Mouse (Mus musculus): ENCODE measurements around the gene Gm7030.
"Not testable (repeated sequence)": the region's sequence is repeated elsewhere in the genome, so short reads cannot be mapped to it uniquely, and the experiment has no call there.

Gm7030 gene

DNA sequence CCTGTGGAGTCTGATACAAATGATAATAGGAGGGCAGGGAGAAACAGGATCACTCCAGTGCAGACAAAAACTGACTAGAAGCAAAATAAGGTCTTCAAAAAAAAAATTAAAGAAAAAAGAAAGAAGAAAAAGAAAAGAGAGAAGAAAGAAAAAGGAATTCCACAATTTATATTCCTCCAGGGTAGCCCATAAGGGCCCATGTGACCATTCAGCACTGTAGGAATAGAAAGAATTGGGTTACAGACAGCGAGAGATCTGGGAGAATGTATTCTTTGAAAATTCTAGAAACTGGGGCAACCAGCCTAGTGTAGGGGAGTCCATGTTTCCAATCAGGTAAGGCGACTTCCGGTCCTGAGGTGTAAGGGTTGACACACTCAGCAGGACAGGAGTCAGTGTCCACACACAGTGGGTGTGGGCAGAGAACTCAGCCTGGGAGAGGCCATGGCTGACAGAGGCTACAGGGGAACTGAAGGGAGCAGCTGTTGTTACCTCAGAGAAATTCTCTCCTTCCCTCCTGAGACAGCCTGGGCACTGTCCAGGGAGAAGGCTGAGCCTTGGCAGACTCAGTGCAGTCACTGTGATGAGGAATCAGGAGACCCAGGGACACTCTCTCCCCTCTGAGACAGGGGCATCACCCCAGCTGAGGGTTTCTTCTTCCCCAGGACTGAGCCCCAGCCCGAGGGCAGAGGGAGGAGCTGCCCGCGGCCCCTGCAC, 46.5 kb downstream of the Gm7030 start:
- not testable (repeated sequence) for DNase-seq (ENCODE audit: low spot score)

DNA sequence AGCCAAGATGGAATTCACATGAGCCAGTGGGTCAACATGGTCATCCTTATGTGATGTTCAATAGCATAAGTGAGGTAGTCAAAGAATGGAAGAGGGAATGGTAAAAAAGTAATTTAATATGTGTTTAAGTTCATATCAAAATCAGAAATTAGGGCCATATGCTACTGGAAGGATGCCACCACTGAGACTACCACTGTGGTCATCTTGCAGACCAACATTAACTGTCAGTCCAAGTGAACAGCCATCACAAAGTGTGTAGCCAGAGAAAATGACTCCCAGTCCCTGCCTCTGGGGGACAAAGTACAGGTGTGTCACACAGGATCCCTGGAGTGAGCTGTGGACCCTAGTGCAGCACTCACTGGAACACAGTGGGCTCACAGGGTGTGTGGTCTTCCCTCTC, 47.3 kb downstream of the Gm7030 start:
- not testable (repeated sequence) for DNase-seq (ENCODE audit: low spot score)

DNA sequence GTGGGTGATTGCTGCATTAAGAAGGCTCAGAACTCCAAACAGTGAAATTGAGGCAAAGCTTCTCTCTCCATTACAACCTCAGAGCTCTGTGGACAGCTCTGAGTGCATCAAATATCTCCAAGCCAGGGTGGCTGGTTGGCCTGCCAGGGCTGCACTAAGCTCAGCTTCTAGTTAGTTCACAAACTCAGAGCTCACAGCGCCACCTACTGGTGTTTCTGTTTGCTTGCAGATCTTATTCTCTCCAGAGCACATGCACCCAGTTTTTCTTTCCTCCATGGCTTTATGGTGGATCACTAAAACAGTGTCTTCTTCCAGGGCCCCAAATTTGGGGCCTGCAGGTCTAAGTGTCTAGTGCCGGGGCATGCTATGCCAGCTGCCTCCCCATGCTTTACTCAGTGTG, 68.4 kb downstream of the Gm7030 start:
- peak; percentile 75 for DNase-seq (ENCODE audit: low spot score)

Measured in ovary, postnatal 36 days (tissue).